Mouse (Mus musculus): ENCODE results near the gene Strn.

DNA sequence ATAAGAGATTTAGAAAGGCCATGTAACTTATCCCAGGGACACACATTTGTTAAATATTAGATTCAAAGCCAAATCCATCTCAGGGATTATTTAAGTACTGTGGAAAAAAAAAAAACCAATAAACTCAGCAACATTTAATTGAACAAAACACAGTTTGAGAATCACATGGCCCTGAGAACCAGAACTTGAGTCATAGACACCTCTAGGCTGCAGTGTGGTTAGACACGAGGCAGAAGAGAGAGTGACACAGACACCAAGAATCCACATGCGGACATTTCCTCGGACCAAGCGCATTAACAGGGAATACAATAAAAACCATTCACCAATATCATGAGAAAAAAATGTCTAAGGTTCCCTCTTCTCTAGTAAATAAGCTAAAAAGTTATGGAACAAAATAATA lies 94.7 kb downstream of the Strn start:
- TF ChIP-seq CTCF (IDR thresholded peaks at IDR 0.05; ENCODE audit: low read depth, low read length): no peak
- no peak for TF ChIP-seq TAL1 (conservative IDR thresholded peaks at IDR 0.05; ENCODE audit: low read depth, low read length)
- no peak for TF ChIP-seq GATA1 (IDR thresholded peaks at IDR 0.05; ENCODE audit: borderline replicate concordance, low read length)
- no peak for TF ChIP-seq POLR2AphosphoS5 (IDR thresholded peaks at IDR 0.05; ENCODE audit: insufficient replicate concordance, low read depth, low read length)
- TF ChIP-seq GATA2 (IDR thresholded peaks at IDR 0.05; ENCODE audit: borderline replicate concordance, low read depth, low read length): no peak

Measured in G1E (cell line).